Mouse (Mus musculus) kidney, adult 2 months (tissue): ENCODE measurements around the gene 7530416G11Rik.

ENCODE experiments used
- CTCF ChIP-seq: fragments of 200-500 bp; conservative IDR thresholded peaks from 2 replicates; pipeline ENCODE4 v1.5.1; 2011; ENCODE audit warnings: low read depth, mild to moderate bottlenecking, control low read depth, low read length, moderate library complexity, mixed read lengths; ENCODE audit not compliant: insufficient read depth, insufficient read length
- POLR2A ChIP-seq: fragments of 200-500 bp; IDR thresholded peaks from one replicate; pipeline ENCODE4 v1.6.1; 2011; ENCODE audit warnings: low read depth, low read length, control low read depth

DNA sequence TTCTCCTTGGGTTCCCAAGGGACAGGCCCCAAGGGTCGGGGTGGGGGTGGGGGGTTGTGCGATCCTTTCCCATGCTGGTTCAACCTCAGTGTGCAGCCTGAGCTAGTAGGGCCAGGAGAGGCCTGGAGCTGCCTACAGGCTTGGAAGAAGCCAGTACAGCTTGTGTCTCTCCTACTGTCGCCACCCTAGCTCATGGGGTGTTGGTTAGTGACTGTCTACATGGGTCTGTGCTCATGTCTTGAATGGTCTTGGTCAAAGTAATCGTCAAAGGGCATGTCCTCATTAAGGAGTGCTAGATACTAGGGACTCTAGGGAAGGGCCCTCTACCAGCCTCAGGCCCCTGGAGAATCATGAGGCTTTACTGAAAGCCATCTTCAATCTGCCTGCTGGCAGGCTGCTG, 5.5 kb downstream of the 7530416G11Rik start:
- TF ChIP-seq CTCF (no peak), POLR2A (no peak)
